Mouse (Mus musculus) liver, embryonic 14.5 days (tissue): Measurements from ENCODE around the gene Serpinb6b. TPM values are rescaled to one million over a fixed set of nuclear protein-coding genes. Genes with fewer than 3 reads are reported as not detected.
"Not testable (repeated sequence)": the region's sequence is repeated elsewhere in the genome, so short reads cannot be mapped to it uniquely, and the experiment has no call there.

ENCODE experiments used
- ATAC-seq: fragments of 200-750 bp; cut with Nextera tagmentation; 2 replicates; pipeline ENCODE4 v1.8.0; 2017; ENCODE audit warnings: moderate number of reproducible peaks, mild to moderate bottlenecking, moderate library complexity; ENCODE audit not compliant: insufficient read depth
- DNase-seq, 3 experiments: peaks; one replicate each; pipeline ENCODE4 v3.0.0-alpha.2; 2012 to 2013; ENCODE audit warnings: low read depth in 3 of 3, low spot score in 3 of 3
- H3K27ac ChIP-seq: fragments of 300-500 bp; sonication (generic); 2 replicates; pipeline ENCODE4 v1.5.1; 2014; ENCODE audit warnings: moderate library complexity, mild to moderate bottlenecking, control low read depth, inconsistent platforms
- H3K27me3 ChIP-seq: fragments of 300-500 bp; sonication (generic); 2 replicates; pipeline ENCODE4 v1.6.1; 2014; ENCODE audit warnings: mild to moderate bottlenecking, low read length, moderate library complexity; ENCODE audit not compliant: control insufficient read depth, insufficient read depth
- H3K36me3 ChIP-seq: fragments of 300-500 bp; sonication (generic); replicated peaks from 2 replicates; pipeline ENCODE4 v1.6.1; 2014; ENCODE audit warnings: low read depth; ENCODE audit not compliant: control insufficient read depth, insufficient read depth
- H3K4me1 ChIP-seq, 2 experiments: fragments of 200-500 bp in 1 of 2; fragments of 300-500 bp in 1 of 2; sonication (generic) in 1 of 2; replicated peaks; 2 replicates each; pipeline ENCODE4 v1.6.1; 2012 to 2014; ENCODE audit warnings: antibody characterized with exemption in 1 of 2, inconsistent platforms in 1 of 2, low read length in 1 of 2; ENCODE audit not compliant: control insufficient read depth in 2 of 2, insufficient read depth in 2 of 2
- H3K4me2 ChIP-seq: fragments of 300-500 bp; sonication (generic); 2 replicates; pipeline ENCODE4 v1.6.1; 2014; ENCODE audit warnings: low read depth, mild to moderate bottlenecking, control low read depth, moderate library complexity
- H3K4me3 ChIP-seq, 2 experiments: fragments of 200-500 bp in 1 of 2; fragments of 300-500 bp in 1 of 2; sonication (generic) in 1 of 2; 2 replicates each; pipeline ENCODE4 v1.5.1; 2012 to 2014; ENCODE audit warnings: low read depth in 2 of 2, low read length in 2 of 2, mild to moderate bottlenecking in 2 of 2, control low read depth in 1 of 2, inconsistent platforms in 1 of 2, moderate library complexity in 1 of 2; ENCODE audit not compliant: insufficient read depth in 1 of 2
- H3K9ac ChIP-seq: fragments of 300-500 bp; sonication (generic); replicated peaks from 2 replicates; pipeline ENCODE4 v1.6.1; 2014; ENCODE audit warnings: mild to moderate bottlenecking, control low read depth, moderate library complexity
- H3K9me3 ChIP-seq: fragments of 300-500 bp; sonication (generic); 2 replicates; pipeline ENCODE4 v1.6.1; 2016; ENCODE audit warnings: low read length, mixed read lengths; ENCODE audit not compliant: control insufficient read depth
- CTCF ChIP-seq: IDR thresholded peaks from 2 replicates; pipeline ENCODE4 v1.5.1; 2016; ENCODE audit warnings: antibody characterized with exemption, low read depth, control low read depth
- EP300 ChIP-seq: IDR thresholded peaks from 2 replicates; pipeline ENCODE4 v1.6.1; 2016; ENCODE audit warnings: antibody characterized with exemption, low read depth
- WGBS: fragments of 180-500 bp; shearing (Covaris S2); extraction: QIAGEN DNeasy Blood & Tissue Kit; methylation state at CpG from one replicate; pipeline ENCODE4 v1.1.7; 2014; ENCODE audit not compliant: insufficient replicate concordance; 5-methylcytosine and 5-hydroxymethylcytosine counted together
- polyA plus RNA-seq, 2 experiments: library from polyadenylated mRNA; depleted of rRNA in 1 of 2; stranded (reverse) in 1 of 2; unstranded in 1 of 2; fragments of >200 nt; fragmentation: Nextera tagmentation in 1 of 2; extraction: Ambion mirVana in 1 of 2; gene quantifications; 2 replicates each; pipeline versions ENCODE4 v1.2.1 to v1.2.3; 2012 to 2014

Gene Serpinb6b
- polyA plus RNA-seq, 2 experiments: 4.2 to 5.5 TPM

GRCm38 (mm10) chr13:32957917-32958316 lies 7.1 kb upstream of the Serpinb6b start:
- WGBS: 67% methylated on average over 4 of the region's 4 CpGs
- TF ChIP-seq CTCF (no peak), EP300 (no peak)
- ATAC-seq: no peak
- H3K9me3 ChIP-seq: no peaks in the 10 kb centered on the region
- no peak for DNase-seq
- no peaks in the 10 kb centered on the region for H3K27me3 ChIP-seq
- no peaks in the 10 kb centered on the region for H3K4me1 ChIP-seq
- H3K27ac ChIP-seq: no peak overlapping the region
- no peak overlapping the region for H3K4me3 ChIP-seq
- no peaks in the 10 kb centered on the region for H3K36me3 ChIP-seq
- H3K9ac ChIP-seq: no peak overlapping the region
- H3K4me2 ChIP-seq: no peak overlapping the region

GRCm38 (mm10) chr13:32958521-32958920 lies 6.5 kb upstream of the Serpinb6b start:
- H3K36me3 ChIP-seq: not testable (repeated sequence)
- 59% methylated on average over 7 of the region's 7 CpGs for WGBS

GRCm38 (mm10) chr13:32963990-32964753 lies 837 bp upstream of the Serpinb6b start:
- Histone ChIP-seq H3K4me1 (peaks cover 36 to 44% of the 10 kb centered on the region in 2 experiments), H3K27me3 (no peaks in the 10 kb centered on the region), H3K9ac (no peak overlapping the region; the same call in 1 of the 2 replicates), H3K4me2 (no peak overlapping the region), H3K36me3 (no peaks in the 10 kb centered on the region), H3K4me3 (no peak overlapping the region), H3K27ac (no peak overlapping the region), H3K9me3 (no peaks in the 10 kb centered on the region)
- DNase-seq (no peak), ATAC-seq (no peak)
- 70% methylated on average over 9 of the region's 9 CpGs for WGBS
- TF ChIP-seq EP300: no peak
- TF ChIP-seq CTCF: no peak

More at GRCm38 (mm10) chr13:32958521-32958920, 6.5 kb upstream of the Serpinb6b start:
- H3K4me1 ChIP-seq, H3K9me3 ChIP-seq, H3K9ac ChIP-seq, ATAC-seq, H3K27me3 ChIP-seq, H3K4me3 ChIP-seq, H3K27ac ChIP-seq, H3K4me2 ChIP-seq, DNase-seq: not testable (repeated sequence)

GRCm38 (mm10) chr13:32966116-32966515 lies 1.1 kb downstream of the Serpinb6b start:
- peak overlapping the region; percentile 80 for H3K4me2 ChIP-seq
- ATAC-seq: no peak
- H3K4me1 ChIP-seq: peaks cover 55 to 63% of the 10 kb centered on the region in 2 experiments
- peak overlapping the region; percentile 77 for H3K27ac ChIP-seq
- no peak overlapping the region for H3K4me3 ChIP-seq
- H3K9me3 ChIP-seq: no peaks in the 10 kb centered on the region
- no peak for DNase-seq
- WGBS: 20% methylated on average over 5 of the region's 5 CpGs
- H3K27me3 ChIP-seq: no peaks in the 10 kb centered on the region
- no peaks in the 10 kb centered on the region for H3K36me3 ChIP-seq
- H3K9ac ChIP-seq: peak overlapping the region; percentile 72
- TF ChIP-seq CTCF: no peak

GRCm38 (mm10) chr13:32967233-32967632 lies 2.2 kb downstream of the Serpinb6b start:
- Histone ChIP-seq H3K9ac (no peak overlapping the region; the same call in 1 of the 2 replicates), H3K4me3 (no peak overlapping the region), H3K9me3 (no peaks in the 10 kb centered on the region), H3K27me3 (no peaks in the 10 kb centered on the region), H3K27ac (peak overlapping the region; percentile 97), H3K4me2 (no peak overlapping the region), H3K4me1 (peaks cover 63 to 71% of the 10 kb centered on the region in 2 experiments), H3K36me3 (no peaks in the 10 kb centered on the region)
- ATAC-seq (no peak), DNase-seq (no peak)
- TF ChIP-seq EP300 (no peak), CTCF (no peak)
